Mouse (Mus musculus) megakaryocyte, embryonic 14.5 days (primary cell): Measurements from ENCODE around the gene Tmem19.

Source experiments
- FLI1 ChIP-seq: IDR thresholded peaks from 2 replicates; pipeline ENCODE4 v1.6.1; 2012; ENCODE audit warnings: low read length, inconsistent platforms, mixed read lengths
- GATA1 ChIP-seq: IDR thresholded peaks from 3 replicates; pipeline ENCODE4 v1.6.1; 2012; ENCODE audit warnings: mixed read lengths, low read length, inconsistent platforms, borderline replicate concordance

GRCm38 (mm10) chr10:115349029-115349428 is 13.3 kb downstream of the Tmem19 start:
- no peak for TF ChIP-seq GATA1
- TF ChIP-seq FLI1 = no peak
